Mouse (Mus musculus): Measurements from ENCODE around the gene Chaf1a.
A peak's percentile ranks its signal among the peaks of the same experiment; 100 is the strongest.

The Chaf1a gene

DNA sequence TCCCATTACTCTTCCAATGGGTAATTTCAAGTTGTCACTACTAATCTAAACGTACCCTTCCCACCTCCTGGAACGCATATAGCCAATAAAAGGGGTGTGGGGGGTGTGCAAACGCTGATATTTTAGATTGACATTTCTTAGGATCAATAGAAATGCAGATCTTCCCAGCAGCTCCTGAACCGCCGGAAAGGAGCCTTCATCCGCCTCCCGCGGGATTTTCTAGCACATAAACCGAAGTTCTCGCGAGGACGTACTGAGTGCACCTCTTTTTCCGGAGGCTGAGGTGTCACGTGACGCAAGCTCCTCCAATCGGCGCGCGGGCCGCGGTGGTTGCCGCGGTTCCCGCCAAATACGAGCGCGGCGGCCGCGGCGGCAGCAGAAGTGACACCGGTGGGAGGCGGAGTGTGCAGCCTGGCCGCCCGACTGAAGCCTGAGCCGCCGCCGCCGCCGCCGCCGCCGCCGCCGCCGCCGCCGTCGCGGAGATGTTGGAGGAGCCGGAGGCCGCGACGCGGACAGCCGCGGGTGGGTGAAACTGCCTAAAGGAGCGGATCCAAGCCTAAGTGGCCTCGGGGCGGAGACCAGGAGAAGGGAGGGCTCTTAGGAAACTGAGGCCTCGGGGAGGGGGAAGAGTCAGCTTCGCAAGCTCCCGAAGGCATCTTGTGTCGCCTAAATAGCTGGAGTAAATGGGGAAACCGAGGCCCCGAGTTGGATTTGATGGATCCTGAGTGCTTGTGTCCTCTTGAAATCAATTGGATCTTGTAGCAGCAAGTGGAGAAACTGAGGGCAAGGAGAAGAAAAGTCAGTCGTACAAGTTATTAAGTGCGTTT is at the start of gene Chaf1a:
Gene Chaf1a (plus strand): TSS at position 410 of the 827 bp plus-strand sequence.
- DNase-seq (ENCODE audit: low read depth, low spot score): peak; percentile 95

DNA sequence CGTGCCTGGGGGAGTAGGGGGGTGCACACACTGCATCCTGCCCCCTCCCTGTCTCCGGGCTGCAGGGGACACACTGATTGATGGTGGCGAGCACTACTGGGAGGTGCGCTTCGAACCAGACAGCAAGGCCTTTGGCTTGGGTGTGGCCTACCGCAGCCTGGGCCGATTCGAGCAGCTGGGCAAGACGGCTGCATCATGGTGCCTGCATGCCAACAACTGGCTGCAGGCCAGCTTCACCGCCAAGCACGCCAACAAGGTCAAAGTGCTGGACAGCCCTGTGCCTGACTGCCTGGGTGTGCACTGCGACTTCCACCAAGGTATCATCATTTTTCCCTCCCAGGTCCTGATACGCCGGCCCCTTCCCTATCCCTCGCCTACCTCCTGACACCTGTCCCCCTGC is 44.2 kb upstream of the Chaf1a start:
- no peak for DNase-seq (ENCODE audit: low read depth, low spot score)

DNA sequence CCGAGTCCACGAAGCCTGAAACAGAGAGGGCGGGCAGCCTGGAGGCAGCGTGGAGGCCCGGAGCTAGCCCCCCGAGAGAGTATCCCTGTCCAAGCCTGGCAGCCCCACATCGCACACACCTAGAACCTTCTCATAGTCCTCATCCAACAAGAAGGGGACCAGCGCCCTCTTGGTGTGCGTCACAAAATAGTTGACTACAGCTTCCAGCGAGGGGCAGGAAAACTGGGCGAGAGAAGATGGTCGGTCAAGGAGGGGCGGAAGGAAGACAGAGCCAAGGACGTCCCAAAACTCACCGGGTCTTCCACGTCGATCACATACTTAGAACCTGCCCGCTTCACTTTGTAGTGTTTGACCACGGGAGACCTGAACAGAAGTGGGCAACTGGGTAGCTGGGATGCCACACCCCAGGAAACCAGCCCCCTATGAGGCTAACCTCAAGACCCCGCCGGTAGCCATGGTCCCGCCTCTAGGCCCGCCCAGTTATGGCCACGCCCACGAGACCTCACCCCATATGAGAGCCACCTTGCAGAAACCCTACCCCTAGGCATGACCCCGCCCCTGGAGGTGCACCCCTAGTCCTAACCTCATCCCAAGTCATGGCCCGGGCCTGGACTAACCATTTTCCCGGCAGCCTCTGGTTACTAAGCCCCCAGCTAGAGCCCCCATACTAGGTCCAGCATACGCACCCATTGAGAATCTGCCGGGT is 40.3 kb upstream of the Chaf1a start:
- peak; percentile 58 for DNase-seq (ENCODE audit: low read depth, low spot score)

DNA sequence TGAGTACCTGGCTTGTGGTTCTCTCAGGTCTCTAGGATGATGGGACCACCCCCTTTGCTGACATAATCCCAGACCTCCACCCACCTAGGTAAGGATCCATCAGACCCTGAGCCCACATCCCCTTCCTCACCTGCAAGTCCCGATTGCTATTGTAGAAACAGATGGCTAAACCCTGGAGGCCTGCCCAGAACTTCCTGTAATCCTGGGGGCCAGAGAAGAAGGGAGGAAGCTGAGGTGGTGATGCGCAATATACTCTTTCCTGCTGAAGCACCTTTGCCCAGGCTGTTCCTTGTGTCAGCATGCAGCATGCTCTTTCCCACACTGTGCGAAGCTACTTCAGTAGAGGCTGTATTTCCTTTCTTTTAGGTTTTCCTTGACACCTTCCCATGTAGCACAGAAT is 37.2 kb upstream of the Chaf1a start:
- DNase-seq (ENCODE audit: low read depth, low spot score): no peak

DNA sequence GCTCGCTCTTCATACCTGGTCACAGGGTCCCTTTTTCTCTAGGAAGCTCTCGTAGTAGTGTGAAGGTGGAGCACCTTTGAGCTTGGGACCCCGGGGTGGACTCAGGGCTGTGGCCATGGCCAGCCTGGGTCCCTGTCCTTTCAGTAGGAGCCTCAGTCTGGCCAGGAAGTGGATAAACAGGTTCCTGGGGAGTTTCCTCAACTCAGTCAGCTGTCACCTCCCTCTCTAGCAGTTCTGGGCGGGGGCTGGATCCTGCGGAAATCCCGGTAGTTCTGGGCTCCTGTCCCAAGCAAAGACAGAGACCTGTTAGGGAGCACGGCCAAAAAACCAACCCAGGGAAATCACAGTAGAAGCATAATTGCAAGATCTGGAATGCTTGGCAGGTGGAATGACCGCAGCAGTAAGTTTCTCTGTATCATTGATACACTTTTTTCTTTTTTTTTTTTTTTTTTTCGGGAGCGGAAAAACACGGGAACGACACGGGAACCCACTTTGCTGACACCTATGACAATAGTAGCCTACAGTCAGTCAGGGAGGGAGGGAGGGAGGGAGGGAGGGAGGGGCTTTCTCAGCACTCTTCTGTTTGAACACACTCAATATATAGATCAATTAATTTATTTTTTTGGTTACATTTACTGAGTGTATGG is 34.7 kb upstream of the Chaf1a start, which contains the start of the genes Stap2 and Mpnd:
Gene Stap2 (minus strand): TSS at position 170 of the 647 bp plus-strand sequence.
Gene Mpnd (plus strand): TSS at position 297 of the 647 bp plus-strand sequence.
- peak; percentile 89 for DNase-seq (ENCODE audit: low read depth, low spot score)

DNA sequence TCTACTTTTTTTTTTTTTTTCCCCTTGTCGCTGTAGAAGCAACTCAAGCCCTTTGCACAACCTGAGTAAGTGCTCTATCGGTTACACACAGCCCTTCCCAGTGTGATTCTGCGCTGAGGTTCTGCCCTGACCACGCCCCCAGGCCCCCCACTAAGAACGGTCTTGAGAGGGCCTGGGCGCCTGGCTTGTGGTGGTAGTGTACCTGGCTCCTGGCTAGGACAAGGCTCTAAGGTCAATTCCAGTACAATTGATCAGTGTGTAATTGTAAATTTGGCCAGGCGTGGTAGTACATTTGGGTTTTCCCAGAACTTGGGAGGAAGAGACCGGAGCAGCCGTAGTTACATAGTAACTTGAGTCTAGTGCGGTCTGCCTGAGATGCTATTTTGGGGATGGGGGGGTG is 33.3 kb upstream of the Chaf1a start:
- DNase-seq (ENCODE audit: low read depth, low spot score): no peak

DNA sequence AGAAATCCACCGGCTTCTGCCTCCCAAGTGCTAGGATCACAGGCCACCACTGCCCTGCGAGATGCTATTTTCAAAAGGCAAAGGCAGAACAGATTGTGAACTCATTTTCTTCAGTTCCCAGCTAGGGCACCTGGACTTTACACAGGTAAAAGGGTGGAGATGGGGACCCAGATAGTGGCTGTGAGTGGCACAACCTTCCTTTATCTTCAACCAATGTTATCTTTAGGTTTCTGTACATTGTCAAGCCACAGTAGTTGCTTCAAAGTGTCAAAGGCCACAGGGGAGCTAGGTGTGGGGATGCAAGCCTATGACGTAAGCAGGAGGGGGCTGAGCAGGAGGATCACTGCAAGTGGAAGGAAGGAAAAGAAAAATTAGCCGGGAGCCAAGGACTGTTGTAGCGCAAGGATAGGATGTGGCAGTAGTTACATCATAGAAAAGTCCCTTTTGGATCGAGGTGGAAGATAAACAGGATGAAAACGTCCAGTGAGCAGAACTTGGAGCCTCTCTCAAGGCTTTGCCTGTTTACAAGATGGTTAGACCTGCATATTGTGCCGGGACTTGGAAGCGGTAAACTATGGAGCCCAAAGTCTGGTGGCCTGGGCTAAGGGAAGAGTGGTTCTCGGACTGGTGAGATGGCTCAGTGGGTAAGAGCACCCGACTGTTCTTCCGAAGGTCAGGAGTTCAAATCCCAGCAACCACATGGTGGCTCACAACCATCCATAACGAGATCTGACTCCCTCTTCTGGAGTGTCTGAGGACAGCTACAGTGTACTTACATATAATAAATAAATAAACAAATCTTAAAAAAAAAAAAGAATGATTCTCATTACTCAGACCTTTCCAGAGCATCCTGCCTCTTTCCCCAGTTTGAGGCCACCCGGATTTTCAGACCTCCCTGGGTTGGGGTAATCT is 32.5 kb upstream of the Chaf1a start:
- no peak for DNase-seq (ENCODE audit: low read depth, low spot score)

DNA sequence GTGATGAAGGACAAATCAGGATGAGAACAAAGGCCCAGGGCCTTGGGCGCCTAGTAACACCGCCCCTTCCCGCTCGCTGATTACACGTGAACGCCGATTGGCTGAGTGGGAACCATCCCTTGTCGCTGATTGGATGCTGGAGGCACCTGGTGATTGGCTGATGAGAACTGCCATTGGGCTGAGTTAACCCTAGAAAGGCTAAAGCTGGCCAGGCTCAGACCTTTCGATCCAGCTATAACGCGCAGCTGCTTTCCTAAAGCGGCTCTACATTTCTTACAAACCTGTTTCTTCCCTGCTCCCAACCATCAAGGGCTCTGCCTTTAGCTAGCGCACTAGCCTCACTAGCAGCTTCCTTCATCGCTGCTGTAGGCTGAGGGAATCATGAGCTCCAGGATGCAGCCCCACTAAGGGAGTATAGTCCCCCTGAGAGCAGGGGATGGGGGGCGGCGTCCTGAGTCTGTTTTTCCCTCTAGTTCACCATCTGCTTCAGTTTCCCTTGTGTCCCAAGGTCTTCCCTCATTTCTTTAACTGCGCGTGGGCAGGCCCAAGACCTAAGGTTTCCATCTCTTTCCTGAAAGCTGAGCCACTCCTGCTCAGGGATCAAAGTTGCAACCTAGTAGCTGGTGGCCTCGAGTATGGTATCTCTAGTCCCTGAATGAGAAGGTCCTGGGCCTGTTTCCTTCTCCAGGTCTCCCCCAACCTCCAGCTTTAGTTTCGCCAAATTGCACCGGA is 31.7 kb upstream of the Chaf1a start:
- peak; percentile 88 for DNase-seq (ENCODE audit: low read depth, low spot score)

DNA sequence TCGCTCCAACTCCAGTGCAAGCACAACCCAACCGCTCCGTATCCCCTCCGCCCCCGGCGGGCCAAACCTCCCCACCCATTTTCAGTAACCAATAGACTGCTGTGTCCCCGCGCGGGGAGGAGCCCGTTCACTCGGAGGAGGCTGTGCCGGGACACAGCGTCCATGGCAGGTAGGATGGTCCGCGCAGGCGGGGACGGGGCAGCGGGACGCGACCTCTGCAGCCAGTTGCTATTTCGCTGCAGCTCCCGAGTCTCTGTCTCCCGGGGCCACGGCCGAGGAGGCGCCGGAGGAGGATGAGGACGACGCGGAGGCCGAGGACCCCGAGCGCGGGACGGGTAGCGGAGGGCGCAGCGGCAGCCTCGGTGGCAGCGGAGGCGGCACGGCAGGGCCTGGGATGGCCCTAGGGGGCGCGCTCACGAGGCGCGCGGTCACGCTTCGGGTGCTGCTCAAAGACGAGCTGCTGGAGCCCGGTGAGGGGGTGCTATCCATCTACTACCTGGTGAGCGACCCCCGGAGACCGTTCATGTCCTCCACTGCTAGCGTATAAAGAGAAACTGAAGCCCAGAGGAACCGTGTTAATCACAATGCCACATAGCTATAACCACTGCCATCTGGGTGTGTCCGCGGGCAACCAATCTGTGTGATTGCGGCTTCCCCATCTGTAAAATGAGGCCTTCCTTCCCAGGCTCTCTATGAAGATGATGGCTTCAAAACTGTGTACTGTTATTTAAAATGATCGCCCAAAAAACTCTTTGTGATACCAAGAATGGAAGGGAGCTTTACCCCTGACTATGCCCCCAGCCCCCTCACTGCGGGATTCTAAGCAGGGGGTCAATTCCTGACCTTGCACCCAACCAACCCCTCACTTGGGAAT is 30.9 kb upstream of the Chaf1a start:
- DNase-seq (ENCODE audit: low read depth, low spot score): peak; percentile 75

DNA sequence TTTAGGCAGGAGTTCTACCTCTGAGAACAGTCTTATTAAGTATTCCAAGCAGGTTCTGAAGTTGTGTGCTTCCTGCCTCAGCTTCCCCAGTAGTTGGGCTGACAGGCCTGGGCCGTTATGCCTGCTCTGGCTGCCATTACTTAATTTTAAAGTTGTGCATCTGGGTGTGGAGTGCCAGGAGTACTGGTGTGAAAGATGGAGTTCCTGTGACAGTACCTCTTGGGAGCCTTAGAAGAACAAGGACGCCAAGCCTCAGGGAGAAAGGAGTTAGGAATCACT is 30.3 kb upstream of the Chaf1a start:
- no peak for DNase-seq (ENCODE audit: low read depth, low spot score)

DNA sequence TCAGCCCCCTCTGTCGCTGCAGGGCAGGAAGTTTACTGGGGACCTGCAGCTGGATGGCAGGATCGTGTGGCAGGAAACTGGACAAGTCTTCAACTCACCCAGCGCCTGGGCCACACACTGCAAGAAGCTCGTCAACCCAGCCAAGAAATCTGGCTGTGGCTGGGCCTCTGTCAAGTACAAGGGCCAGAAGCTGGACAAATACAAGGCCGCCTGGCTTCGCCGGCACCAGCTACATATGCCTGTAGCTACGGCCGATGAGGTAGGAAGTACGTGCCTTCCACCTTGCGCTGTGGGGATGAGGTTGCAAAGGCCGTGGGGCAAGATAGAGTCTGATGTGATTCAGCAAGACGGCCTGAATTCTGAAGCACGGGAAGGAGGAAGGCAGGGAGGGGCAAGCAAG is 30.0 kb upstream of the Chaf1a start:
- no peak for DNase-seq (ENCODE audit: low read depth, low spot score)

DNA sequence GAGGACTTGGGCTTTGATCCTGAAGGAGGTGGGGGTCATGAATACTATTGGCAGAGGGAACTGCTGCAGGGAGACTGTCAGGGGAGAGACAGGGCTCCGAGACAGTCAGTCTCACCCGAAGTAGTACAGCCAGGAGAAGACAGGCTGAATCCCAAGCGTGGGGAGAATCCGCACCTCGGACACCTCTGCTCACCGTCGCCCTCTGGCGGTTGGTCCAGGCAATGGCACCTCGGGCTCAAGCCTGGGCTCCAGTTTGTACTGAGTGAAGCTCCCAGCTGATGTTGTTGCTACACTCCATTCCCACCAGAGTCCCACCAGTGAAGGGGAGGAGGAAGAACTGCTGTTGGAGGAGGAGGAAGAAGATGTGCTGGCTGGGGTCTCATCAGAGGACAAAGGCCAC is 29.6 kb upstream of the Chaf1a start:
- DNase-seq (ENCODE audit: low read depth, low spot score): no peak

DNA sequence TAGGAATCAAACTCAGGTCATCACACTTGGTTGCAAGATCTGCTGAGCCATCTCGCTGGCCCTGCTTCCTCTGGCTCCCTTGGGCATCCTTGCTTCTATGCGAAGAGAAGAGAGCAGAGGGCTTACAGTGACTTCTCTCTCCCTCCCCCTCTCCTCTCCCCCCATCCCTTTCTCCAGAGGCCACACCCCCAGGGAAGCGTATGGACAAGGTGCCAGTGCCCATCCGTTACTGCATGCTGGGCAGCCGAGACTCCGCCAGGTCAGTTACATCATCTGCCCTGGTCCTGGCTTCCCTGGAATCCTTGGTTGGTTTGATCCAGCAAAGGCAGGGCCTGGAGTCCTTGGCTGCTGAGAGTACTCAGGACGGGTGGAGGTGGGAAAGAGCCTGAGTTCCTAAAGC is 28.8 kb upstream of the Chaf1a start:
- no peak for DNase-seq (ENCODE audit: low read depth, low spot score)

DNA sequence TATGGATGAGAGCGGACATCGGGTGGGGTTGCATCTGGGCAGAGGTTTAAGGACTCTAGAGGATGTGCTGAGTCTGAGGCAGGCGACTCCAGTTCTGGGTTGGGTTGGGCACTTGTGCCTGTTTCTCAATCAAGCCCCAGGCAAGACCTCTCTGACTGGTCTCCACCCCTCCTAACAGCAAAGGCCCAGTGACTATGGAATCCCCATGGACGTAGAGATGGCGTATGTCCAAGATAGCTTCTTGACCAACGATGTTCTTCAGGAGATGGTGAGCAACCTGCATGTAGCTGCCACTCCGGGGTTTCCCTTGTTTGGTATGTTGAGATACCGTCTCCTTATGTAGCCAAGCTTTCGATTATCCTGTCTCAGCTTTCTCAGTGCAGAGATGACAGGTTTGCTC is 24.9 kb upstream of the Chaf1a start:
- no peak for DNase-seq (ENCODE audit: low read depth, low spot score)

DNA sequence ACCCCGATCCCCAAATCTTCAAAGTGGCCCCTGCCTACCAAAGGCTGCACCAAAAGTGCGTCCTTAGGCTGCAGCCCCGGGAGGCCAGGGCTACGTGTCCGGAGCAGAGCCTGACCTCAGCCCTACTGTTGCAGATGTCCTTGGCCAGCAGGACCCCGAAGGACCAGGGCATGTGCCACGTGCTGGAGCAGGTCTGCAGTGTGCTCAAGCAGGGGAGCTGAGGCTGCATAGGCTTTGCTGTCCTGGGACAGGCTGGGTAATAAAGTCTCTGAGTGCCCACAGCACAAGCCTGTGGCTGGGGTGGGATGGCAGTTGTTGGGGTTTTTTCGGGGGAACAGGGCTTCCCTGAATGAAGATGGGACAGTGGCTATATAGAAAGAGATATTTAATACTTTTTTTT is 23.9 kb upstream of the Chaf1a start:
- no peak for DNase-seq (ENCODE audit: low read depth, low spot score)

DNA sequence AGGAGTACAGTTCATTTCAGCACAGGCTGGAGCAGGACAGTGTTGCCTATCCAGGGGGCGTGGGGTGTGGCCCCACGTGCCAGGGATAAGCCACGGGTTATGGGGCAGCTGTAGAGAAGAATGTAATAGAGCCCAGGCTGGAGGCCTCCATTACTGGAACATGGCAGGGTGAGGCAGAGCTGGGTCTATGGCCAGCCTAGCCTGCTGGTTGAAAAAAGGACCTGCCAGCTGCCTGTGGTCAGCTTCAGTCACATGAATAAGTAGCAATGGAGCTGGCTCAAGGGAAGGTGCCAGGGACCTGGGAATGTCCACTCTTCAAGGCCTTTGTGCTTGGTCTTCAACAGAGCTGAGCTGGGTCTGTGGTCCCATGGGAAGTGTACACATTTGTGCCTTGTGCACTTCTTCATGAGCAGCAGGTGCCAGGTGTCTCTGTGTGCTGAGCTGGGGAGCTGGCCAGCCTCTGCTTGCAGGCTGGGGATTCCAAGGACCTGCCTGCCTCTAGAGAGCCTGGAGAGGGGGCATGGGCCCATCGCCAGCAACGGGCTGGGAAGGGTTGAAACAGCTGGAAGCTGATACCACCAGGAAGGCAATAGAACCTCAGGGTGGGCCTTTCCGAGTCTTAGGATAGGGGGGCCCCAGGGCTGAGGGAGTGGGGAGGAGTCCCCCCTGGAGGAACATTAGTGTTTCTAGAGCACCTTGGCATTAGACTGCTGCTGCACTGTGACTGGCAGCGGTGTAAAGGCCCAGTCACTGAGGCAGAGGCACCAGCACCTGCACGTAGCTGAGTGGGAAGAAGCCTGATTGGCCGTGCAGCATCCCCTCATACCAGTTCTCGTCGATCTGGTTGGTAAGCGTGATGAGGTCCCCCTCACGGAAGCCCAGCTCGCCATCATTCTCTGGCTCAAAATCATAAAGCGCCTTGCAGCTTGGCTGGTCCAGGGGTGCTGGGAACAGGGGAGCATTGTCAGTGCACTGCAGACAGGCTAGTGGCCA is 23.1 kb upstream of the Chaf1a start:
- no peak for DNase-seq (ENCODE audit: low read depth, low spot score)

DNA sequence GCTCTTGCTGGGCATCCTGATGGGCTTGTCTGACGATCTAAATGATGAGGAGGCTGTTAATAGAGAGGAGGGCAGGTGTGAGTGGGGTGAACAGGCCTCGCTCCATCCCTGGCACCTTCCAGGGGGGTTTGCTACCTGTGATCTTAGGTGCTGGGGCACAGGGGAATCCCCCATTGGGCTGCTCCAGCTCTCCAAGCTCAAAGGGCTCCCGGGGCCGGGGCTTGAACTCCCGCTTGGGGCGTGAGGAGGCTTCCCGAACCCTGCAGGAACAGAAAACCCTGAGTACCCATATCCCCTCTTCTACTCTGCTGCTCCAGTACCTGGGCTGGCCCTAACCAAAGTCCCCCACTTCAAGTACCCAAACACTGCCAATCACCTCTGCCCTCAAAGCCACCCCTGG is 22.4 kb upstream of the Chaf1a start:
- DNase-seq (ENCODE audit: low read depth, low spot score): no peak

DNA sequence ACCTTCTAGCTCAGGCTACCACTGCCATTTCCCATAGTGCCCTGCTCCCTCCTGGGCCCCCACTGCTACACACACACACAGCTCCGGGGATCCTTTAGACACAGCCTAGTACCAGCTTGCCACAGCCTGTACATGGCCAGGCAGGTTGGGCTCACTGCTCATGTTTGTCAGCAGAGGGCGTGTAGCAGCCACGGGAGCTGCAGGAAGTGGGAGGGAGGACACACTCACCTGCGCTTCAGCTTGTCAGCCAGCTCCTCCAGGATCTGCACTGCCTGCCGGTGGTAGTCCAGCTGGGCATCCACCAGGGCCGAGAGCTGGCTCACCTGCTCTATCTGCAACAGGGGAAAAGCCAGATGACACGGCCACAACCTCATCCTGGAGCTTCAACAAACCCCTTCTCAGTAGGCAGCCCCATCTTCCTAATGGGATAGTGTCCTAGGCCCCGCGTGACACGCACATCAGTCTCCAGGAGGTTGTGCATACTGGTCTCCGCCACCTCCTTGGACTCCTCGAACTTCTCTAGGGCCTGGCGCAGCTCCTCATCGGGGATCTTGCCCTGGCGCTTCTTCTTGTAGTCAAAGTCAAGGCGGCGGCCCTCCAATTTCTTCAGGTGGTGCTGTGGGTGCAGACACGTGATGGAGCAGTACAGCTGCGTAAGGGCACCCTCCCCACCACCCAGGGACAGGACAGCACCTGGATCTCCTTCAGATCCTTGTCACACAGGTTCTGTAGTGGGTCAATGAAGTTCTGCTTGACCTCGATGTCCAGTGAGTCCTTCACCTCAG is 21.7 kb upstream of the Chaf1a start:
- DNase-seq (ENCODE audit: low read depth, low spot score): no peak
